Mouse (Mus musculus) bone marrow macrophage, adult 2 months (primary cell): ENCODE measurements at regions not wholly inside any gene's neighbourhood (a gene's known extent, or its start where the extent isn't known, plus 50 kb on each side); places are given as distances from the start of the nearest gene placed in this dataset.

Source experiments
- CTCF ChIP-seq: IDR thresholded peaks from 2 replicates; pipeline ENCODE4 v1.5.1; 2012; ENCODE audit warnings: low read depth, mild to moderate bottlenecking, low read length, moderate library complexity
- POLR2A ChIP-seq: IDR thresholded peaks from 2 replicates; pipeline ENCODE4 v1.6.1; 2012; ENCODE audit warnings: mild to moderate bottlenecking, low read depth, low read length, borderline replicate concordance

GRCm38 (mm10) chr14:60559826-60560529, 73.8 kb upstream of the Spata13 start:
- TF ChIP-seq POLR2A: no peak
- TF ChIP-seq CTCF: 0 out of 2 replicates have a peak, but pooled peaks have one; percentile 36
